Mouse (Mus musculus) liver, embryonic 11.5 days (tissue): ENCODE data around the gene Ide. TPM values are rescaled to one million over a fixed set of nuclear protein-coding genes. Genes with fewer than 3 reads are reported as not detected.
A peak's percentile ranks its signal among the peaks of the same experiment; 100 is the strongest.
"Not testable (repeated sequence)": the region's sequence is repeated elsewhere in the genome, so short reads cannot be mapped to it uniquely, and the experiment has no call there.

Source experiments
- ATAC-seq: fragments of 200-750 bp; cut with Nextera tagmentation; replicated peaks from 2 replicates; pipeline ENCODE4 v1.8.0; 2017; ENCODE audit warnings: moderate number of reproducible peaks, mild to moderate bottlenecking, moderate TSS enrichment, moderate library complexity; ENCODE audit not compliant: low FRiP score
- DNase-seq: peaks from one replicate; pipeline ENCODE4 v3.0.0-alpha.2; 2017; ENCODE audit warnings: low spot score
- H3K27ac ChIP-seq: fragments of 300-500 bp; sonication (generic); 2 replicates; pipeline ENCODE4 v1.5.1; 2014; ENCODE audit warnings: mild to moderate bottlenecking, low read depth, low read length, control low read depth
- H3K27me3 ChIP-seq: fragments of 300-500 bp; sonication (generic); replicated peaks from 2 replicates; pipeline ENCODE4 v1.6.1; 2014; ENCODE audit warnings: low read length, mixed read lengths; ENCODE audit not compliant: control insufficient read depth, insufficient read depth
- H3K36me3 ChIP-seq: fragments of 300-500 bp; sonication (generic); 2 replicates; pipeline ENCODE4 v1.6.1; 2014; ENCODE audit warnings: mild to moderate bottlenecking, low read length, moderate library complexity, mixed read lengths; ENCODE audit not compliant: control insufficient read depth, insufficient read depth
- H3K4me1 ChIP-seq: fragments of 300-500 bp; sonication (generic); replicated peaks from 2 replicates; pipeline ENCODE4 v1.6.1; 2014; ENCODE audit warnings: low read length, mixed read lengths; ENCODE audit not compliant: control insufficient read depth, insufficient read depth
- H3K4me2 ChIP-seq: fragments of 300-500 bp; sonication (generic); 2 replicates; pipeline ENCODE4 v1.6.1; 2014; ENCODE audit warnings: mild to moderate bottlenecking, control low read depth, moderate library complexity
- H3K4me3 ChIP-seq: fragments of 300-500 bp; sonication (generic); 2 replicates; pipeline ENCODE4 v1.5.1; 2014; ENCODE audit warnings: low read depth, low read length, control low read depth
- H3K9ac ChIP-seq: fragments of 300-500 bp; sonication (generic); 2 replicates; pipeline ENCODE4 v1.6.1; 2014; ENCODE audit warnings: low read depth, low read length, control low read depth
- H3K9me3 ChIP-seq: fragments of 300-500 bp; sonication (generic); 2 replicates; pipeline ENCODE4 v1.6.1; 2016; ENCODE audit warnings: low read length, inconsistent platforms, mixed read lengths; ENCODE audit not compliant: control insufficient read depth
- WGBS: fragments of 180-500 bp; shearing (Covaris S2); extraction: QIAGEN DNeasy Blood & Tissue Kit; methylation state at CpG from one replicate; pipeline ENCODE4 v1.1.7; 2014; 5-methylcytosine and 5-hydroxymethylcytosine counted together
- polyA plus RNA-seq: library from polyadenylated mRNA; unstranded; fragments of >200 nt; fragmentation: Nextera tagmentation; extraction: Ambion mirVana; gene quantifications from 2 replicates; pipeline ENCODE4 v1.2.1, GENCODE M21; 2014

The Ide gene
- polyA plus RNA-seq, 1 experiment from 2014 or later, result 64.2 TPM

- ATAC-seq, result no peak
- H3K4me3 ChIP-seq, result peak overlapping the region; percentile 56
- peak; percentile 60 for DNase-seq
- H3K9me3 ChIP-seq, result no peaks in the 10 kb centered on the region
- peak overlapping the region; percentile 8 for H3K27ac ChIP-seq
- H3K4me1 ChIP-seq, result peaks cover 23% of the 10 kb centered on the region
- H3K36me3 ChIP-seq, result no peaks in the 10 kb centered on the region
- WGBS, result 7% methylated on average over 63 of the region's 63 CpGs
- H3K4me2 ChIP-seq, result peak overlapping the region; percentile 92
- H3K9ac ChIP-seq, result peak overlapping the region; percentile 64
- peaks cover 21% of the 10 kb centered on the region for H3K27me3 ChIP-seq
Measured at GRCm38 (mm10) chr19:37233561-37234539, 103.8 kb downstream of the Ide start.

GRCm38 (mm10) chr19:37232598-37232997, 105.1 kb downstream of the Ide start:
- ATAC-seq (peak; percentile 82), DNase-seq (peak; percentile 26)
- Histone ChIP-seq H3K4me1 (peaks cover 16% of the 10 kb centered on the region; the same call in 1 of the 2 replicates), H3K27ac (peak overlapping the region; percentile 67), H3K4me2 (peak overlapping the region; percentile 38; the same call in 1 of the 2 replicates), H3K27me3 (peaks cover 21% of the 10 kb centered on the region)
- not testable (repeated sequence) for H3K4me3 ChIP-seq, H3K9ac ChIP-seq, H3K9me3 ChIP-seq, H3K36me3 ChIP-seq
- 47% methylated on average over 9 of the region's 9 CpGs for WGBS

GRCm38 (mm10) chr19:37225197-37225862, 112.3 kb downstream of the Ide start:
- peaks cover 9% of the 10 kb centered on the region; the same call in 1 of the 2 replicates for H3K4me1 ChIP-seq
- H3K27me3 ChIP-seq, result no peaks in the 10 kb centered on the region
- H3K9ac ChIP-seq, result no peak overlapping the region
- ATAC-seq, result peak; percentile 73
- H3K4me2 ChIP-seq, result no peak overlapping the region
- WGBS, result 59% methylated on average over 6 of the region's 6 CpGs
- peak; percentile 29 for DNase-seq
- H3K4me3 ChIP-seq, result no peak overlapping the region
- peaks cover 13% of the 10 kb centered on the region for H3K36me3 ChIP-seq
- H3K27ac ChIP-seq, result peak overlapping the region; percentile 39; the same call in 1 of the 2 replicates
- H3K9me3 ChIP-seq, result no peaks in the 10 kb centered on the region

Other genes starting within 250 kb of the Ide start
- gene March5, start 130.3 kb downstream of the Ide start, polyA plus RNA-seq, result 117 and 130 TPM in 2 replicates
- gene Cpeb3, start 129.3 kb downstream of the Ide start, polyA plus RNA-seq, result 1.3 and 2.0 TPM in 2 replicates
- 77.0 and 85.7 TPM in 2 replicates for gene Kif11, start 38.6 kb upstream of the Ide start, polyA plus RNA-seq
- 46.6 and 47.6 TPM in 2 replicates for gene Hhex, start 97.0 kb upstream of the Ide start, polyA plus RNA-seq
- 53.3 and 62.0 TPM in 2 replicates for gene Exoc6, start 212.6 kb upstream of the Ide start, polyA plus RNA-seq